Mouse (Mus musculus) fibroblast of lung, adult 2 months (primary cell): Measurements from ENCODE around the gene Olfr642.

Experiments used
- DNase-seq: peaks from one replicate; pipeline ENCODE4 v3.0.0-alpha.2; 2011; ENCODE audit warnings: low read depth

The Olfr642 gene

GRCm38 (mm10) chr7:104052566-104052965, at the start of gene Olfr642:
TSS of gene Olfr642 (minus strand) at chr7:104052666.
- DNase-seq = no peak

- no peak for DNase-seq
Observed at GRCm38 (mm10) chr7:104085365-104085764, 32.9 kb upstream of the Olfr642 start, which contains the start of gene Olfr645. TSS of gene Olfr645 (minus strand) at chr7:104085465.

DNA sequence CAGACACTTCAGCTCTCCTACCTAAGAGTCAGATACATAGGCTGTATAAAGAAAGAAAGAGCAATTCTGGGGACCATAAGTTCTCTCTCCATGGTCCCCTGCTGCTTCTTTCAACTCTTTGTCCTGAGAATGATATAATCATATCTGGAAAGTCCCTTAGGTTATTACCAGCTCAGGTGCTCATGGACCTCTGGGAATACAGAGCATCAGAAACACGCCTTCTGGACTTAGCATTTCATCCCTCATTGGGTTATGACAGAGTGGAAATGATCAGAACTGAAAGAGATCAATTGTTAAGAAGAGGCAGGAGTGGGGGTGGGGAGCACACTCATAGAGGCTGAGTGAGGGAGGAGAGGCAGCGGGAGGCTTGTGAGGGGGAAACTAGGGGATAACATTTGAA, 19.3 kb upstream of the Olfr642 start, which contains the start of gene Olfr644:
Gene Olfr644, minus strand, starts transcription at position 101 of the 400 bp plus-strand sequence.
- DNase-seq = no peak

DNA sequence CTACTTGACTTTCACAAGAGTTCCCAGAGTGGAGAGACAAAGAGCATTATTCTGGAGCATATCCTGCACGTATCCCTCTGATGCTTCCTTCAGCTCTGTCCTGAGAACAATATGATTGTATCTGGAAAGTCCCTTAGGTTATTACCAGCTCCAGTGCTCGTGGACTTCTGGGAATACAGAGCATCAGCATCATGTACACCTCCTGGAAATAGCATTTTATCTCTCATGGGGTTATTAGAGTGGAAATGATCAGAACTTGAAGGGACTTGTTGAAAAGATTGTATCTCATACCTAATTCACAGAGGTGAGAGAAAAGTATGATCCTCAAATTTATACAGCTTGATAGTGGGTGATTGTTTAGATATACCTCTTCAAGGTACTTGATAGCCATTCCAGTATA, 8.9 kb upstream of the Olfr642 start, which contains the start of gene 4930516K23Rik:
Gene 4930516K23Rik, minus strand, starts transcription at position 101 of the 400 bp plus-strand sequence.
- DNase-seq = no peak

DNA sequence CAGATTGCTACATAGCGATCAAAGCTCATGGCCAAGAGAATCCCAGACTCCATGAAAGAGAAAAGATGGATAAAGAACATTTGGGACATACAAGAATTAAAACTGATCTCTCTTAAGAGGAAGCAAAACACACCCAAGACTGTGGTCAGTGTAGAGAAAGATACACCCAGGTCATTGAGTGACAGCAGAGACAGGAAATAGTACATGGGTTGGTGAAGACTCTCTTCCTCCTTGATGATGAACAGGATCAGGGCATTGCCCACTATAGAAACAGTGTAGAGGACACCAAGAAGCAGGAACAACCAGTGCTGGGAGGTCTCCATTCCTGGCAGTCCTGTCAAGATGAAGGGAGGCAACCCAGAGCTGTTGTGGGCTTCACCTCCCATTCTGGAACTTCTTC, 6.7 kb upstream of the Olfr642 start:
- DNase-seq = no peak

- DNase-seq = no peak
Observed at GRCm38 (mm10) chr7:104050745-104051144, 1.7 kb downstream of the Olfr642 start.

DNA sequence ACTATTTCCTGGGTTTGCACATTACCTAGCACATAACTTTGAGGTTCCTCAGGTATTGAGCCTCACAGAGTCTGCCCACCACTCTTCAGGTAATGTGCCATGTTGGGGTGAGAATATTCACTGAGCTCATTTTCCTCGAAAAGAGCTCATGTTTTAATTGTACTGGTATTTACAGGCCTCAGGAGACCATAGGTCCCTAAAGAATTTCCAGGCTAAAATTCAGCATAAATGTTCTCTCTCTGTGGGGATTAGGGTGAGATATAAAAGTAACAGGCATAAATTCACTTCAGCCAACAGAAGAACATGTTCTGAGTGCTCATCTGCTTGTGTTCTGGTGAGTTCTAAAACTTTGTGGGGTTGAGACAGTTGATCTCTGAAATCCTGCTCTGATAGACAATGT, 17.3 kb downstream of the Olfr642 start, which contains the start of gene Olfr641:
Gene Olfr641, plus strand, starts transcription at position 301 of the 400 bp plus-strand sequence.
- DNase-seq = no peak

DNA sequence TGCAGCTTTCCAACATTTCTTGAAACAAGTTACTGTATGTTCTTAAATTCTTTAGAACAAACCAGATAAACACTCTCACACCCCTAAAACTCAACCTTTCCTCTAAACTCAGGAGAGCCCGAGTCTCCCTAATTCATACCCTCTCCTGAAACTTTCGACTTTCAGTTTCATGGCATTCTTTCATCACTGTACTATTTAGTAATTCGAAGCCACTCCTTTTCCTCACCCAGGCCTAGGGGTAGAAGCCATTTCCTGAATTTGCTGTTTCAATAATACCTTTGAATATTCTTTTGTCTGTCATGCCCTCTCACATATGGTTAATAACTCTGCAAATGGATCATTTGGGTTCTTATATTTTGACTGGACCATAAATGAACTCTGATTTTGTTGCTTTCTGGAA, 25.5 kb downstream of the Olfr642 start:
- DNase-seq = no peak

GRCm38 (mm10) chr7:104025473-104025872, 27.0 kb downstream of the Olfr642 start, which contains the start of gene Olfr640:
TSS of gene Olfr640 (minus strand) at chr7:104025573.
- no peak for DNase-seq

- DNase-seq = no peak
Observed at GRCm38 (mm10) chr7:104021651-104022050, 30.8 kb downstream of the Olfr642 start.

DNA sequence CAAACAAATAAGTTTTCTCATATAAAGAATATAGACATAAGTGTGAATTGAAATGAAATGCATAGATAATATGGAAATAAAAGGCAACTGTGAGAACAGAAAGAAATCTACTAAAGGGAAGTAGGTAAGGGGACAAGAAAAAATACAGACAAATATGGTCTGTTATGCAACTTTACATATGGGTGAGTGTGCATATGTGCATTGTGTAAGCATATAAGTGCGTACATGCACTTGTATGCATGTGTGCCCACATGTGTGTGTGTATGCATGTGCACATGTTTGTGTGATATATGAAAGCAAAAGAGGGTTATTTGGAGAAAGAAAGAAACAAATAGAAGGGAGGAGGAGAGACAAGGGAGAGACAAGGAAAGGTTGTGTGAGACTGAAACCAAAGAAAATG, 33.5 kb downstream of the Olfr642 start:
- no peak for DNase-seq

GRCm38 (mm10) chr7:104017203-104017602, 35.3 kb downstream of the Olfr642 start, which contains the start of gene Olfr639:
TSS of gene Olfr639 (minus strand) at chr7:104017303.
- DNase-seq = no peak

DNA sequence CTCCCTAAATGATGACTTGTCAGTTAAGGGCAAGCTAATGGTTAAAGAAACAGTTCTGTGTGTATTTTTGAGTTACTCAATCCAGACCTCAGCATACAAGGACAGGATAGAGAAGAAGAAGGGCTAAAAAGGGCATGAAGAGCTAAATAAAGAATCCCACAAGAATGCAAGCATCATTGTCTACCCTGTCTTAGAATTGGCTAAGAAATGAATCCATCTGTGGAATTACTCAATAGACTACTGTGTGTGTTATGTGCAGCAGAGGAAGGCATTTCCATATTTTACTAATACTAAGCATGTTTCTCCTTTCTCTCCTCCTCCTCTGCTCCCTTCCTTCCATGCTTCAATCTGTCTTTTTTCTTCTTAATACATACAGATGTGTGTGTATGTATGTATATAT, 53.3 kb downstream of the Olfr642 start:
- no peak for DNase-seq

GRCm38 (mm10) chr7:103998446-103998845, 54.0 kb downstream of the Olfr642 start, which contains the start of gene Olfr638:
TSS of gene Olfr638 (plus strand) at chr7:103998746.
- no peak for DNase-seq
